Mouse (Mus musculus): Measurements from ENCODE around the gene Ifna2. TPM values are rescaled to one million over a fixed set of nuclear protein-coding genes. Genes with fewer than 3 reads are reported as not detected.

The Ifna2 gene
- polyA plus RNA-seq (2012; rRNA removed): not detected in 2 replicates

DNA sequence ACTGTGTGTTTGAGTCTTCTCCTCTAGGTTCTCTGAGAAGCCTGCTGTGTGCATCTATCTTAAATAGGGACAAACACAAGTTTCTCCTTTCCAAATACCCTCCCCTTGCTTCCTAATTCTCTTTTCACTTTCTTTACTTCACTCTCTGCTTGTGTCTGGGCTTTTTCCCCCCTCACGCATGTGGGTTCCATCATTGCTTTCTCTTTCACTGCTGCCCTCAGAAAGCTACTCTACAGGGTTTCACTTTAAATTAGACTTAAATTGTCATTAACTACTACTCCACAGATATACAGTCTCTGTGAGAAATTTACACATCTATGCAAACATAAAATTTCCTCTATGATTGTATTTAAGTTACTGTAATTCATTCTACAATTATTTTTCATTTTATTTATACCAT lies at the start of gene Ifna2:
TSS of gene Ifna2 (minus strand) at position 101 of the 400 bp plus-strand sequence.
- DNase-seq (ENCODE audit: low read depth): no peak

DNA sequence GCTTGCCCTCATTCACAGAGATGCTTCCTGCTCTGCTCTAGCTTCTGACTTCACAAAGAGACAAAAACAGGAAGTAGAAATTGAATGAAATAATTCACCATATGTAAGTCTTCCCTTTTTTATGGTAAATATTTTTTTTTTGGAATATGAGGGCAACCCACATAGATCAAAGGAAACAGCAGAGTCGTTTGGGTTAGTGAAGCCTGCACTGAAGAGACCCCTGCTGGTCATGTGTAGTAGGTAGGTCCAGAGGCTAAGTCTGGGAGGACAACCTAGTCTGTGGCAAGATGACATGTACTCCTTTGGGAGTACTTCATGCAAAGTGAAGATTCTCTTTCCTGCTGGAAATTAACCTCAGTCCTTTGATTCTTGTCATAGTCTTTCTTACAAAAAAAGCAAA lies 43.6 kb upstream of the Ifna2 start:
- no peak for DNase-seq (ENCODE audit: low read depth)

DNA sequence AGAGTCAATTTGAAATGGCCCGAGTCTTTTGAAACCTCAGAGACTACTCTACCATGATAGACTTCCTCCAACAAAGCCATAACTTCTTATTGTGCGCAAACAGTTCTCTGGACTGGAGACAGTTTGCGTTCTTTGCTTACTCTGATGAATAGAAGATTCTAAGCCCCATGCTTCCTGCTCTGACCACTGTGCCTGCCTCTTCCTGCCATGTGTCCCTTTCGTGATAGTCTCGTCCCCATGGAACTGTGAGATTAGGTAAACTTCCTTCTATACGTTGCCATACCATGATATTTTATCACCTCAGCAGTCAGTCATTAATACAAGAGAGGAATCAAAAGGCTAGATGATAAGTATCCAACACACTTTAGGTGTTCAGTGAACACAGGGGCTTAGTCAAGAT lies 43.0 kb upstream of the Ifna2 start:
- DNase-seq (ENCODE audit: low read depth): no peak

DNA sequence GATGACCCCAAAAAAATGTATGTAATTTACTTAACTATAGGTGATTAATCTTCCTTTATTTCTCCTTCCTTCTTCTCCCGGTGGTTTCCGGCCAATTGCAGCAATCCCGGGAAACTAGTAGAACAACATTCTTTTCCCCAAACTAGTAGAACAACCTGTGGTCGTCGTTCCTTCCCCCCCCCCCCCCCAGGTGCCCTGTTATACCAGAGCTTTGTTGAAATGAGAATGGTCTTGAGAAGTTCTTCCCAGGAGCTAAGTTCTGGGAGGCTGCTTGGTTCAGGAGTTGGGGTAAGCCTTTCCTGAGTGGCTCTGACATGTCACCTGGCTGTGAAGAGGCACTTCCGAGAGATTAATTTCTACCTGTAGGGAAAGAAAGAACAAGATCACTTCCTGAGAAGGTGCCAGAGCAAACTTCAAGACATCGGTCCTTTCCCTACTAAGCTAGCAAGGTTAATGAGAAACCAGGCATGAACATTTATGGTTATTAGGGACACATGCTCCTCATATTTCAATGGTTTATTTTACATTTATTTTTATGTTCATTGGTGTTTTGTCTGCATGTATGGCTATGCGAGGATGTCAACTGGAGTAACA lies 39.9 kb upstream of the Ifna2 start:
- DNase-seq (ENCODE audit: low read depth): no peak

DNA sequence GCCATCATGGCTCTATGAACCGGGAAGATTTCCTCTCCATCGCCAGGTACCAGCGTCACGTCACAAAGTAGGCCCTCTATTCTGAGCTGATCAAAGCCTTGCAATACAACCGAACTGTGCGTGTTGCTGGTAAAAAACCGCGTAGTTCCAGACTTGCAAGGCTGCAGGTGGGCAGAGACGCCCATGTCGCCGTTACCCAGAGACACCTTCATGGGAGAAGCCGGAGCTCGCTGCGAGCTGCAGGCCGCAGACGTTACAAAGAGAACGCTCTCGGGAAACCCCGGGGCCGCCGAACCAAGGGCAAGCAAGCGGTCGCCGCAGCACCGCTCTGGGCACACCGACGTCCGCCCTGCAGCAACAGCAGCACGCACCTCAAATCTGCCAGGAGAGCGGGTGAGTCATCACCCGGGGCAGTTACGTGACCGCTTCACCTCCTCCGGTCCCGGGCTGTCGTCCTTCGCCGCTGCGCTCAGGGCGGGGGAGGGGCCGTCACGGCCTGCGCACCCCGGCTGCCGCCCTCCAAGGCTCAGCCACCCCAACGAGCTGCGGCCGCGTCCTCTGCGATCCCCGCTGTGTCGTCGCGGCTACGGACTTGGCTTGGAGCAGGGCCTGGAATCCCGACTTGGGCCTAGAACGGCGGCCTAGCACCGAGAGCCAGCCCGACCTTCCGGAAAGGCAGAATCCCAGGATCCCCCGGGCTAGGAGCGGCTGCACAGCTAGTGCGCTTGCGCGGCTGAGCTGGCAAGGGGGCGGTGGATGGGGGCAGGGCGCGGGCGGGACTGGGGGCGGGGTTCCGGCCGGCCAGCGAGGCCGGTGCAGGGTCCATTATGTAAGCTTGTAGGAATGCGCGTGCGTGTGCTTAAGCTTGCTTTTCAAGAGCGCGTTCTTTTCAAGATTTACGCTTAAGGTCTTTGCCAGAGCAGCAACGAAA lies 38.3 kb upstream of the Ifna2 start, which contains the start of the genes Gm26566 and Klhl9:
TSS of gene Gm26566 (plus strand) at position 15 of the 931 bp plus-strand sequence.
TSS of gene Klhl9 (minus strand) at position 675 of the 931 bp plus-strand sequence.
- no peak for DNase-seq (ENCODE audit: low read depth)

DNA sequence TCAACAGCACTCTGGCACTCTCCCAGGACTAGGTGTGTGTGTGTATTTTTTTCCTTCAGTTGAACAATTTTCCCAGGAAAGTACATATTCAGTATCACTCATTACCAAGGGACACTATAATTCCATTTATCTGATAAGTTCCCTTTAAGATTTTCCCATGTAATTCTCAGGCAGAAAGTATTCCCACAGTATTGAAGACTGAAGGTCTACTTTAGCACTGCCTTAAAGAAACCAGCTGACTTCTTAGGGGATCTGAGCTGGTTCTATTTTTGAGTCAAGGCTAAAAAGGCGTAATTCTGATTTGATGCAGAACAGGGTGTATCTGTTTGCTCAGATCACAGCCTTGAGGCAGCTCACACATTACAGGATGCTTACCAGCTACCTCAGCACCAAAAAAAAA lies 35.0 kb upstream of the Ifna2 start:
- no peak for DNase-seq (ENCODE audit: low read depth)

DNA sequence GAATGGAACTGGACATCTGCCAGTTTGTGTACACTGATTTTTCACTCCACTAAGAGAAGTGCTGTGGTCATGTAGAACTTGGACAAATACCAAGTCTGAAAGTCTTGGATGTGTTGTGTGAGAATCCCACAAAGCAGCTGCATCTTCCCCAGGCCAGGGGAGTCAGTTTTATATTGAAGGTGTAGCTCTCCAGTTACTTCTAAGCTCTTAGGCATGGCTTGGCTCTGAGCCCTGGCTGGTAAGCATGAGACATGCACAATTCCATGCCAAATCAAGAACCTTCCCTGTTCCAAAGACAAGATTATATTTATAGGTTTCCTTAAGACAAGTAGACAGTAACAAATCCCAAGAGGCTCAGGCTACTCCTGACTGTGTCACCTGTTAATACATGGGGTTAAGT lies 31.3 kb upstream of the Ifna2 start:
- no peak for DNase-seq (ENCODE audit: low read depth)

DNA sequence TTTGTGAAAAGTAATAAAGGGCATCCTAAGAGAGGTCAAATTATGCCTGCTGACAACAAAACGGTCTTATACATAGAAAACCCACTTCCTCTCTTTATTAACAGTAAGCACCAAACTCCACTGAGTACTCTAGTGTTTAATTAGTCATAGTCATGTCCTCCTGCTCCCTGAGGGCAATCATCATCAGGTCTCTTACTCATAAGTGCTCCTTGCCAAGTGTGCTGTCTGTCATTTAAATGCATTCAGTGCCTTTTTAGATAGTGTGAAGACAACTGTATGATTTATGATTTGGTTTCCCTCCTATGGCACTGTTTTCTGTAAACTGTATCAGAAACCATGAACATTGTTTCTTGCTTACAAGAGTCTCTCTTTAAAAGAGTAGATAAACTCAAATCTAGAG lies 30.6 kb upstream of the Ifna2 start:
- DNase-seq (ENCODE audit: low read depth): no peak

DNA sequence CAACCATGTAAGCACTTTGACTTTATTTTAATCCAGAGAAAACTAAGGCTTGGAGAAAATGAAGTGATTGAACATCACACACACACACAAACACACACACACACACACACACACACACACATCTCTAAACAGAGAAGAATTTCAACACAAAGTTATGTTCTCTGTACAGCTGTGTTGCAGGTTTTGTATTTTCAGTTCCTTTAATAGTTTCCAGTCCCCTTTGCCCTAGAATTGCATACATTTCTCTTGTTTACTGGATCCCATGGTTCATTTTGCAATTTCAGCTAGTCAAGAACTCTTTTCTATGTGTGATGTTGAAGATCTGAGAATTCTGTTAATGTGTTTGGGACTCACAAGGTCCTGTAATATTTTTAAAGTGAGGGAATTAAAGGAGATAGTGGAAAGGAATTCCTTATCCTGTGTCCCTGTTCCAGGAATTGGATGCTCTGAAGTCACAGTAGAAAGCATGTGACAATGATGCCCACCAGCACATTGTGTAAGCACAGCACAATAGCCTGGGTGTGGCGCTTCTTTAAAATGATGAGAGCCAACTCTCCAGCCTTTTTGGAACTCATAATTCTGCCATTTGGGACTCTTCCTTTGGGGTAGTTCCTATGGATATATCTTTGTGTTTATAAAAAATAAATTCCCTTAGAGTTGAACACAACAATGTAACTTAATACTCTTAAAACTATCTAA lies 23.6 kb upstream of the Ifna2 start:
- DNase-seq (ENCODE audit: low read depth): no peak

DNA sequence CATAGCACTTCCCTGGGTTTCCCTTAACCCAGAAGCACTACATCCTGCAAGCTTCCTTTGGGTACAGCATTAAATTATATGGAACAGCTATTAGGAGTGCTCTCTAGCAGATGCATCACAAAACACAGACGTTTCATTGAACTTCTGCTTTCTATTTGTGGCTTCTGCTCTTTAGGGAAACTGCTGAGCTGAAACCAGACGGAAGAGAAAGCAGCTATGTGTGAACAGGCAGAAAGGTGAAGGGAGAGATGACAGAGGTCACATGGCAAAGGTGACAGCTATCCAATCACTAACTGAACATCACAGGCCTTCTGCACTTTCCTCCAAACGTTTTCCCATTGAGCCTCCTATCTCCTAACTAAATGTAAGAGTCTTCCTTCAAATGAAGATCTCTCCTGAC lies 22.2 kb upstream of the Ifna2 start:
- no peak for DNase-seq (ENCODE audit: low read depth)

DNA sequence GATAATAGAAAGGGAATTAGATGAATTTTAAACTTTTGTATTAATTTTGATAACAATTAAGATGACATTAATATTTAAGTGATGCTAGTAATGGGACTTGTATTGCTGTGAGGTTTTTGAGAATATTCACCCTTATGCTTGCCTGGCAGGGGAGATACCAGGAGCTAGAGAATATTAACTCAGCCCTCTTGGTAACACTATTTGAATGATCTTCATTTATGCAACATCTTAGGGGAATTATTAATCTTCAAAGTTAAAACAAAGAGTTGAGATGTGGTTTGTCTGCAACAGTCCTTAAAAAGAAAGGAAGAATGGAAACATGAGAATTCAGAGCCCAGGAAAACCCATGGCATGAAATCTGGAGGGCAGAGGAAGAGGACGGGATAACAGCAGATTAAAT lies 15.6 kb upstream of the Ifna2 start:
- no peak for DNase-seq (ENCODE audit: low read depth)

DNA sequence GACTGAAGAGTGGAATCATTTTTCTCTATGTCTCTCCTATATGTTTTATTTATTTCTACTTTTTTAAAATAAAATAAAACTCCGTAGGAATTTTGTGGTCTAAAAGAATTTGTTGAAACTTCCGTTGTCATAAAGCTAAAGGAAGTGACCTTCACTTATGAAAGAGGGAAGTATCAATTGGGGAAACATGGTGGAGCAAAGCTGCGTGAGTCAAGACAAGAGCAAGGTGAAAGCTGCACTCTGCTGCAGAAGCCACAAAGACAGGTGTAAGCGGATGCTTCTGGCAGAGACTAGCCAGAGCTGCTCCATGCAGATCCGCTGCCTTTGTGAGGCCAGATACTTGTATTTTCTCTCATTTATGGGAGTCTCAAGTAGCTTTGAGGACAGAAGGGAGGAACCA lies 15.1 kb upstream of the Ifna2 start:
- no peak for DNase-seq (ENCODE audit: low read depth)

DNA sequence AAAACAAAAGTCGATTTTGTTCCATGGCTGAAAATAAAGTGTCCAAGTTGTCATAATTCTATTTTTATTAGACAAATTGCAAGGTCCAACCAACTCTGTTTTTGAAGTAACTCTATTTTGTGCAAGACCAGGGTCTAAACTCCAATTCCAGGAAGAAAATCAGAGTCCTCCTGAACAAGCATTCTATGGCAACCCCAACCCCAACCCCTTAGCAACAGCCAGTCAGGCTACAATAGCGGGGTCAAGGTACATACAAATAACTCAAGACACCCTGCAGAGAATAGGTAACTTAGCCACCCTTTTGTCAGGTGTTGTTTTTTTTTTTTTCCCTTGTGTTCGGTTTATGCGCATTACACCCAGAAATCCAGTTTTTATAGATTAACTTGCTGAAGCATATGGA lies 14.0 kb upstream of the Ifna2 start:
- DNase-seq (ENCODE audit: low read depth): no peak

DNA sequence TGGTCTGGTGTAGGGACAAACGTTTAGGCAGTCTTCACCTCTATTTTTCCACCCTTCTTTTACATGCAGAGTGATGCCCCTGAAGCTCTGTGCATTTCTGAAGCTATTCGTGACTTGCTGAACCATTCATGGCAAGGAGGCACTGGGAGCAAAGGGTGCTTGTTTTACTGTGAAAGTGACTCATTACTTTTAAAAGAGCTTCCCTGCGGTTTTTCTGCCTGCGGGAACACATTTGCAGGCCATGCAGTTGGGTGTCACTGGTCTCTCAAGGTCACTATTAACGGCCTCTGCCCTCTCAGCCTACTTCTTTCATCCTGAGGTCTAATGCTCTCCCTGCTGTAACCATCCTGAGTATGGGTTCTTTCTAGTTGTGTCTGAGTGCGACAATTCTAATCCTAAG lies 13.4 kb upstream of the Ifna2 start:
- no peak for DNase-seq (ENCODE audit: low read depth)

DNA sequence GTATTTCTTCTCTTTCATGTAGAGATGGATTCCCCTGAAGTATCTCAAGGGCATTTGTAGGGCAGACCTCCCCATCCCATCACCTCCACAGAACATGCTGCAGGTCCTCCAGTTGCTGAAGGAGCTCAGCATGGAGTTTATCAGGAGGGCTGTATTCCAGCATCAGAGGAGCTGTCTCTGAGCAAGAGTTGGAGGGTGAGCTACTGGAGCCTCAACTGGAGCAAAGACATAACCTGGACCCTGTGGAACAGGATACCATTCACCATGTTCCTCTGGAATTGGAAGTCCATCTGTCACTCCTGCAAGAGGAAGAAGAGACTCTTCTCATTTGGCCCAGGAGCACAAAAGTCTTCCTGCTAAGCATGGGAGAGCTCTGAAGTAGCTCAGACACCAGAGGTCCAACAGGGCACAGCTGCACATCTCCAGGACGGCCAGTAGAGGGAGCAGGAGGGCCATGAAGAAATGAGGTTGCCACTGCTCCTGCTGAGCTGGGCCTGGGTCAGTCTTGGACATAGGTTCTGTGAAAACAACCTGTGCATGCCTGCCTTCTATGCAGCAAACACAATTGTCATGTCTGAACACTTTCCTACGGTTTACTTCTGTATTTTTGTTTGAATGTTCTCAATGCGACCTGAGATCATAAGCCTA lies 12.6 kb upstream of the Ifna2 start:
- DNase-seq (ENCODE audit: low read depth): no peak

DNA sequence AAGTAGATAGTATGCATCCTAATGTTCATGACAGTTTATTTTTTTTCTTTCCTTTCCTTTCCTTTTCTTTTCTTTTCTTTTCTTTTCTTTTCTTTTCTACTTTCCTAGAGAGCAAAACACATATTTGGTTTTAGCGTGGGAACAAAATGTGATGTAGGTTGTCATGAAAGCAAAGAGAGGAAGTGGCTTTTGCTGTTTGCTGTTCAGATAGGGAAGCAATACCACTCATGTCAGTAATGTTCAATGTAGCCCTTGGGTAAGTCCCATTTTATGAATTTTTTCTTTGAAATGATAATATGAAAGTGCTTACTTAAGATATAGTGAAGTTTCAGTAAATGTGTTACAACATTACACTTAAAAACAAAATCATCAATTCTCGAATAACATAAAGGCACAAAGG lies 9.7 kb upstream of the Ifna2 start:
- no peak for DNase-seq (ENCODE audit: low read depth)

DNA sequence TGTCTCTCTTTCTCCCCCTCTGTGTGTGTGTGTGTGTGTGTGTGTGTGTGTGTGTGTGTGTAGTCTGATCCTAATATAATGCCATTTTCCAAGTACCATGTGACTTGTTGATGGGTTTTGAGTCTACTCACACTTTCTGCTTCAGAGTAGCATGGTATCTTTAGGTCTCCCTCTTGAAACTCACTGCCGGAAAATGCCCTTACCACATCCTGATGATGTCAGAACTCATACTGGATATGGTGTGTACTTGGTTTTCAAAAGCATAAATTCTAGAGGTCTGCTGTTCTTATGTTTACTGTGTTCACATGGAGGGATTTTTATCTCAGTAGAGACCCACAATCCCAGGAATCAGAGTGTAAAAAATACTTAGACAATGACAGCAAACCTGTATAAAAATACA lies 8.8 kb upstream of the Ifna2 start:
- no peak for DNase-seq (ENCODE audit: low read depth)

DNA sequence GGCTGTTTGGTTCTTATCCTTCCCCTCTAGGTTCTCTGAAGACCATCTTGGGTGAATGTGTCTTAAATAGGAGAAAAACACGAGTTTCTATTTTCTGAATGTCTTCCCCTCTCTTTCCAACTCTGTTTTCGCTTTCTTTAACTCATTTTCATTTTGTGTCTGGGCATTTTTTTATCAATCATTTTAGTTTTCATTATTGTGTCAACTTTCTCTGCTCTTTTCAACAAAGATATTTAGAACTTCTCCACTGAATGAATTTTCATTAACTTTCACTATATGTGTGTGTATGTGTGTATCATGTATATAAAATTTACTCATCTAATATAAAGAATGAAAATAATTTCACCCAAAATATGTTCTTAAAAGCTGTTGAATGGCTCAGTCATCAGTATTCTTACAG lies 7.5 kb upstream of the Ifna2 start, which contains the start of gene Ifnab:
TSS of gene Ifnab (minus strand) at position 101 of the 400 bp plus-strand sequence.
- no peak for DNase-seq (ENCODE audit: low read depth)

DNA sequence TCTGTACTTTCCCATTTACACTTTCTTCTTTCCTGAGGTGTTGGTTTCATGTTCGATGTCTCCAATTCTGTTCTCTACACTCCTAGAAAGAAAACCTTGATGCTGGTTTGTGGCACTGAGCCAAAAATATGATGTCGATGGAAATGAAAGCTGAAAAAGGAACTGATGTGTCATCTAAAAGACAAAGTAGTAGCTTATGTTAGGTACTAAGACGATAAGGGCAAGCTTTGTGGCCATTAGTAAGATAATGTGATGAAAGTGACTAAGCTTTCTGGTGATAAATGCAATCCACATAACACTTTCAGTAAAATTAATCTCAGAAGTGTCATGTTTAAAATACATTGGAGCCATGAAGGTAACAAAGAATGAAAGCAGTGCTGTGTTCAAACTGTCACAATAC lies 2.4 kb downstream of the Ifna2 start:
- DNase-seq (ENCODE audit: low read depth): no peak

DNA sequence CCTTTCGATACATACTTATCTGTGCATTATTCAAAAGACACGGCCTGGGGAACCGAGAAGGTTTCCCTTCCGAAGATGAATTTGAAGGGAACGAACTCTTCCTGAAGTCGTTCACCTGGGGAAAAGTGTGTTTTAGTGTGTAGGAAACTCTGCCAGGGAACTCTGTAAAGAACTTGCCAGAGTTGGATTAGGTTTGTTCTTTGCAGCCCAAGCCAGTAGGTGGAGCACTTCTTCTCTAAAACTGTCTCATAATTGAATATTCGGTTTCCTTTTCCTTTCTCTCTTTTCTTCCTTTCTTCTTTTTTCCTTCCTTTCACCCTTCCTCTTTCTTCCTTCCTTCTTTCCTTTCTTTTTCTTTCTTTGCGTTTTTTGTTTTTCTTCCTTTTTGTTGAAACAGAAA lies 3.4 kb downstream of the Ifna2 start:
- no peak for DNase-seq (ENCODE audit: low read depth)

DNA sequence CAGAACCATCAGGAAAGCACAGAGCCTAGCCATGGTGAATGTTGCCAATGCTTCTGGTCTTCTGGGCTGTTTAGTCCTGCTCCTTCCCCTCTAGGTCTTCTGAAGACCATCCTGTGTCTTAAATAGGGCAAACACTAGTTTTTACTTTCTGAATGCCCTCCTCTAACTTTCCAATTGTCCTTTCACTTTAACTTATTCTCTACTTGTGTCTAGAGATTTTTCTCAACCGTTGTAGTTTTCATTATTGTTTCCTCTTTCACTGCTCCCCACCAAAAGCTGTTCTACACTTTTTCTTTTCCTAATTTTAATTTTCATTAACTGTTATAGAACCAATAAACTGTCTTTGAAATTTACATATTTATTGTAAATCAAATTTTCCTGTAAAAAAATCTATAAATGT lies 6.9 kb downstream of the Ifna2 start, which contains the start of gene Ifna16:
TSS of gene Ifna16 (minus strand) at position 101 of the 400 bp plus-strand sequence.
- DNase-seq (ENCODE audit: low read depth): no peak

DNA sequence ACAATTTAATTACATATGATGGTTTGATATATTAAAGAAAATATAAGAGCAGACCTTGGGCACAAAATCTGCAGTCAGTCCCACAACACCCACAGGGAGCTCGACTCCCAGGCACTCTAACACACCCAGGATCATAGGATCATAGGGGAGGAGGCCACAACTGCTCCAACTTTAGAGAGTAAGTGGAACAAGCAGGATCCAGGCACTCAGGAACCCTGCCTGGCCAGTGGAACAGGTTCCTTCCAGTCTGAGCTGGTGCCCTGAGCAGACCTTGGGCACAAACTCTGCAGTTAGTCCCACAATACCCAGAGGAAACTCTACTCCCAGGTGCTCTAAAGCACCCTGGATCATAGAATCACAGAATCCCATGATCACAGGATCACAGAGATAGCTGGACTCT lies 28.3 kb downstream of the Ifna2 start:
- DNase-seq (ENCODE audit: low read depth): no peak

Data from gonadal fat pad, adult 2 months (tissue).